Mouse (Mus musculus) limb, embryonic 12.5 days (tissue): Measurements from ENCODE around the gene Atp2c1. TPM values are rescaled to one million over a fixed set of nuclear protein-coding genes. Genes with fewer than 3 reads are reported as not detected.

ENCODE experiments used
- ATAC-seq: fragments of 200-750 bp; cut with Nextera tagmentation; 2 replicates; pipeline ENCODE4 v1.8.0; 2017; ENCODE audit warnings: low read depth, moderate TSS enrichment; ENCODE audit not compliant: insufficient number of reproducible peaks, insufficient read depth, low FRiP score, low TSS enrichment
- H3K27ac ChIP-seq: fragments of 300-500 bp; sonication (generic); 2 replicates; pipeline ENCODE4 v1.5.1; 2016; ENCODE audit warnings: mild to moderate bottlenecking, moderate library complexity
- H3K27me3 ChIP-seq: fragments of 300-500 bp; sonication (generic); 2 replicates; pipeline ENCODE4 v1.6.1; 2016; ENCODE audit warnings: mild to moderate bottlenecking, moderate library complexity
- H3K36me3 ChIP-seq: fragments of 300-500 bp; sonication (generic); 2 replicates; pipeline ENCODE4 v1.6.1; 2016; ENCODE audit warnings: mild to moderate bottlenecking, moderate library complexity
- H3K4me1 ChIP-seq: fragments of 300-500 bp; sonication (generic); replicated peaks from 2 replicates; pipeline ENCODE4 v1.6.1; 2016
- H3K4me2 ChIP-seq: fragments of 300-500 bp; sonication (generic); 2 replicates; pipeline ENCODE4 v1.6.1; 2016; ENCODE audit warnings: mild to moderate bottlenecking, moderate library complexity
- H3K4me3 ChIP-seq: fragments of 300-500 bp; sonication (generic); replicated peaks from 2 replicates; pipeline ENCODE4 v1.5.1; 2016; ENCODE audit warnings: mild to moderate bottlenecking
- H3K9ac ChIP-seq: fragments of 300-500 bp; sonication (generic); replicated peaks from 2 replicates; pipeline ENCODE4 v1.6.1; 2016; ENCODE audit warnings: mild to moderate bottlenecking, moderate library complexity
- H3K9me3 ChIP-seq: fragments of 300-500 bp; sonication (generic); 2 replicates; pipeline ENCODE4 v1.6.1; 2016; ENCODE audit warnings: mild to moderate bottlenecking, moderate library complexity
- WGBS: fragments of 180-500 bp; shearing (Covaris S2); methylation state at CpG from one replicate; pipeline ENCODE4 v1.1.7; 2016; 5-methylcytosine and 5-hydroxymethylcytosine counted together
- polyA plus RNA-seq: library from polyadenylated mRNA; unstranded; fragments of >200 nt; fragmentation: Nextera tagmentation; extraction: Ambion mirVana; gene quantifications from 2 replicates; pipeline ENCODE4 v1.2.1, GENCODE M21; 2016

Gene Atp2c1
- polyA plus RNA-seq, 1 experiment from 2014 or later, result 59.7 TPM

DNA sequence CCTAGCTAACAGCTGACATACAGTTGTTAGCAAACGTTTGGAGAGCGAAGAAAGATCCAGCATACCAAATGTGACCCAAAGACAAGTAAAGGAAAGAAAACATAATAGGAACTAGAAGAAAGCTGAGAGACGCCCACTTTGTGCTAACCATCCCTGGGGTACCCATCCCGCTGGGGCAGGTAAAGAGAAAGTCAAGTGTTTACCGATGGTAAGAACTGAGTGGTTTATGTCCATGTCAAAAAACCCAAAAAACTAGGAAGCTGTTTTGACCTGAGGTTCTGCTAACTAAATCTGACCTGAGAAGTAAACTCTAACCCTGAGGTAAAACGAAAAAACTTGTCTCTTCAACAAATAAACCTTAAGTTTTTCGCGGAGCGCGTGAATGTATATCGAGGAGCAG lies 132.4 kb downstream of the Atp2c1 start:
- Histone ChIP-seq H3K9me3 (no peaks in the 10 kb centered on the region), H3K4me3 (peak overlapping the region; percentile 67), H3K9ac (no peak overlapping the region), H3K4me1 (peaks cover 15% of the 10 kb centered on the region; the same call in 1 of the 2 replicates), H3K4me2 (peak overlapping the region; percentile 66), H3K27ac (no peak overlapping the region), H3K36me3 (peaks cover 15% of the 10 kb centered on the region), H3K27me3 (peaks cover 3% of the 10 kb centered on the region; the same call in 1 of the 2 replicates)
- 15% methylated on average over 11 of the region's 11 CpGs for WGBS
- peak; percentile 18; the same call in 1 of the 2 replicates for ATAC-seq

DNA sequence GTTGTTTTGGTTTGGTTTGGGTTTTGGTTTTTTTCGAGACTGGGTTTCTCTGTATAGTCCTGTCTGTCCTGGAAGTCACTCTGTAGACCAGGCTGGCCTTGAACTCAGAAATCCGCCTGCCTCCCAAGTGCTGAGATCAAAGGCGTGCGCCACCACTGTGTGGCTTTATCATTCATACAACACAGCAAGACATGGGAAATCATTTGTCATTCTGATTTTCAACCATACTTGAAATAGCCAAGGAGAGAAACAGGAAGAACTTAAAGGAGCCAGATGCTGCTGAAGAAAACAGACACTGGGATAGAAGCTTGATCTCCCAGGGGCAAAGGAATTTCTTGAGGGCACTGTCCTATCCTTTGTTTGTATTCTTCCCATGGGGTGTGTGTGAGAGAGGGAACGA lies 136.5 kb downstream of the Atp2c1 start:
- H3K4me1 ChIP-seq, result 0 out of 2 replicates have a peak, but pooled peaks cover 5% of the 10 kb centered on the region
- H3K9me3 ChIP-seq, result no peaks in the 10 kb centered on the region
- no peak overlapping the region for H3K4me3 ChIP-seq
- 56% methylated on average over 5 of the region's 5 CpGs for WGBS
- no peaks in the 10 kb centered on the region for H3K36me3 ChIP-seq
- peaks cover 6% of the 10 kb centered on the region for H3K27me3 ChIP-seq
- no peak overlapping the region for H3K27ac ChIP-seq
- no peak overlapping the region for H3K9ac ChIP-seq
- no peak for ATAC-seq
- H3K4me2 ChIP-seq, result no peak overlapping the region

DNA sequence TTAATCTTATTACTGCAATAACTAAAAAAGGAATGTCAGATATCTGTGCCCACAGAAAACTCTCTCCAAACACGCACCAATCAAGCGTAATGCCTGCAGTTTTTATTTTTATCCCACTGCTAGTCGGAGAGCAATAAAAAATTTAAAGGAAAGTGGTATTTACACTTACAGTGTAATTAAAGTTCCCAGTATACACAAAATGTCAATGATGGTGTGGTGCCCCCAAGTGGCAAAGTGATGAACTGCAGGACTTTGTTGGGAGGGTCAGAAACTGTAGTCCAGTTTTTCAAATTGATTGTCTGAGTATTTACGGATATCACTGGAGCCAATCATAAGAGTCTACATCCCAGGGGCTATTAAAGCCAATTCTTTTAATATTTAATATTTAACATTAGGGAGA lies 137.8 kb downstream of the Atp2c1 start:
- H3K27ac ChIP-seq, result no peak overlapping the region
- WGBS, result 12% methylated on average over 4 of the region's 4 CpGs
- no peak for ATAC-seq
- no peak overlapping the region for H3K4me2 ChIP-seq
- peaks cover 3% of the 10 kb centered on the region for H3K27me3 ChIP-seq
- no peak overlapping the region for H3K4me3 ChIP-seq
- no peaks in the 10 kb centered on the region for H3K36me3 ChIP-seq
- H3K9me3 ChIP-seq, result no peaks in the 10 kb centered on the region
- H3K9ac ChIP-seq, result no peak overlapping the region
- H3K4me1 ChIP-seq, result no peaks in the 10 kb centered on the region

GRCm38 (mm10) chr9:105387403-105387802 lies 139.7 kb downstream of the Atp2c1 start:
- no peak overlapping the region for H3K27ac ChIP-seq
- H3K36me3 ChIP-seq, result no peaks in the 10 kb centered on the region
- no peak overlapping the region for H3K9ac ChIP-seq
- no peak overlapping the region for H3K4me3 ChIP-seq
- H3K4me2 ChIP-seq, result no peak overlapping the region
- H3K9me3 ChIP-seq, result no peaks in the 10 kb centered on the region
- H3K4me1 ChIP-seq, result no peaks in the 10 kb centered on the region
- H3K27me3 ChIP-seq, result peaks cover 3% of the 10 kb centered on the region
- no peak for ATAC-seq
- WGBS, result 80% methylated on average over 5 of the region's 5 CpGs

GRCm38 (mm10) chr9:105379533-105380145 lies 147.5 kb downstream of the Atp2c1 start:
- no peak for ATAC-seq
- 86% methylated on average over 8 of the region's 8 CpGs for WGBS
- H3K4me3 ChIP-seq, result no peak overlapping the region
- no peaks in the 10 kb centered on the region for H3K9me3 ChIP-seq
- no peak overlapping the region for H3K4me2 ChIP-seq
- no peak overlapping the region for H3K27ac ChIP-seq
- no peaks in the 10 kb centered on the region for H3K36me3 ChIP-seq
- no peaks in the 10 kb centered on the region for H3K27me3 ChIP-seq
- no peak overlapping the region for H3K9ac ChIP-seq
- no peaks in the 10 kb centered on the region for H3K4me1 ChIP-seq

- no peak for ATAC-seq
- no peaks in the 10 kb centered on the region for H3K36me3 ChIP-seq
- no peak overlapping the region for H3K4me2 ChIP-seq
- H3K27ac ChIP-seq, result no peak overlapping the region
- no peaks in the 10 kb centered on the region for H3K27me3 ChIP-seq
- WGBS, result 69% methylated on average over 3 of the region's 3 CpGs
- no peak overlapping the region for H3K4me3 ChIP-seq
- no peak overlapping the region for H3K9ac ChIP-seq
- no peaks in the 10 kb centered on the region for H3K4me1 ChIP-seq
- no peaks in the 10 kb centered on the region for H3K9me3 ChIP-seq
Observed at GRCm38 (mm10) chr9:105377622-105378021, 149.5 kb downstream of the Atp2c1 start.

DNA sequence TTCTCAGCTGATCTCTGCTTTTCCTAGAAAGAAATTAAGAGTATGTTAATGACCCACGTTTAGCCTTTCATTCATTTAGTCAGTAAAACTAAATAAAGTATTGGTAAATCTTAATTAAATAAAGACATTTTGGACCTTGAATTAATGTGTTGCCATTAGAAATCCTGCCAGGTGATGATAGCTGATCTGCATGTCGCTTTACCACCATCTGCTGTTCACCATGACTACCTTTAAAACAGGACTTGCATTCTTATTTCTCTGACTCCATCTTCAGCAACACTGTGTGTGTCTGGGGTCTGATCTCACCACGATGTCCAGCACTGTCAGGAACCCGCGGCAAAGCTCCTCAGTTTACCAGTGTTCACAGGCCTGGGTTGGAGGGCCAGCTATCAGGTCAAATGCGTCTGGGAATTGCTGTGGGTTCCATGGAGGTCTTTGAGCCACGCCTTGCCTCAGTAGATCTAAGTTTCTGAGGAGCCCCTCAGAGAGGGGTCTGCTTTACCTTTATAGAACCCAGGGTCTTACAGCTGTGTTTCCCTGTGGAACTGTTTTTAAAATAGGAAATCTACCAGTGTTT lies 150.1 kb downstream of the Atp2c1 start:
- H3K4me1 ChIP-seq, result no peaks in the 10 kb centered on the region
- WGBS, result 68% methylated on average over 7 of the region's 7 CpGs

GRCm38 (mm10) chr9:105376411-105376810 lies 150.7 kb downstream of the Atp2c1 start:
- no peak overlapping the region for H3K4me2 ChIP-seq
- no peaks in the 10 kb centered on the region for H3K4me1 ChIP-seq
- H3K9ac ChIP-seq, result no peak overlapping the region
- no peak overlapping the region for H3K4me3 ChIP-seq
- H3K36me3 ChIP-seq, result no peaks in the 10 kb centered on the region
- WGBS, result 72% methylated on average over 7 of the region's 7 CpGs
- H3K9me3 ChIP-seq, result no peaks in the 10 kb centered on the region
- H3K27me3 ChIP-seq, result no peaks in the 10 kb centered on the region
- no peak for ATAC-seq
- no peak overlapping the region for H3K27ac ChIP-seq

More for the DNA sequence above, 150.1 kb downstream of the Atp2c1 start:
- Histone ChIP-seq H3K27me3 (no peaks in the 10 kb centered on the region), H3K9ac (no peak overlapping the region), H3K27ac (no peak overlapping the region), H3K9me3 (no peaks in the 10 kb centered on the region), H3K36me3 (no peaks in the 10 kb centered on the region), H3K4me2 (no peak overlapping the region), H3K4me3 (no peak overlapping the region)
- no peak for ATAC-seq

DNA sequence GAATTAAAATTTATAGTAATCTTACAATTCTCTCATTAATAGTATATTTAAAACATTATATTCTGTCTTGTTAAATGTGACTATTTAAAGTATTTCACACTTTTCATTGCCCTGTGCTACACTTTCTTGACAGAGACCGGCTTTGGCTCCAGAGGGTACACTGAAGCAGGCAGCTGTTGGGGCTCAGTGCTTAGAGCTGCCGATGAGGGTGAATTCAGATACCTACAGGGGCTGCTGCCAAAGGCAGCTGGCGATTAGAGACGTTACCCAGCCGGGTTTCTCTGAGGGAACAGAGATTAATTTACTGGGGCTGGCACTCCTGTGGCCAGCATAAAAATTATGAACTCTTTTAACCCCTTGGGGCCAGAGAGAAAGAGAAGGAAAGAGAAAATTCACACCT lies 152.8 kb downstream of the Atp2c1 start:
- Histone ChIP-seq H3K9ac (no peak overlapping the region), H3K4me2 (no peak overlapping the region), H3K4me1 (no peaks in the 10 kb centered on the region), H3K27ac (no peak overlapping the region), H3K27me3 (no peaks in the 10 kb centered on the region), H3K9me3 (no peaks in the 10 kb centered on the region), H3K4me3 (no peak overlapping the region), H3K36me3 (no peaks in the 10 kb centered on the region)
- no peak for ATAC-seq
- WGBS, result 45% methylated on average over 5 of the region's 5 CpGs

- Histone ChIP-seq H3K9ac (no peak overlapping the region), H3K4me2 (no peak overlapping the region), H3K4me1 (no peaks in the 10 kb centered on the region), H3K9me3 (no peaks in the 10 kb centered on the region), H3K4me3 (no peak overlapping the region), H3K27ac (no peak overlapping the region), H3K27me3 (no peaks in the 10 kb centered on the region), H3K36me3 (no peaks in the 10 kb centered on the region)
- 93% methylated on average over 3 of the region's 3 CpGs for WGBS
- no peak for ATAC-seq
Observed at GRCm38 (mm10) chr9:105368605-105369004, 158.5 kb downstream of the Atp2c1 start.

- Histone ChIP-seq H3K9me3 (no peaks in the 10 kb centered on the region), H3K4me1 (no peaks in the 10 kb centered on the region), H3K36me3 (no peaks in the 10 kb centered on the region), H3K27me3 (no peaks in the 10 kb centered on the region), H3K27ac (no peak overlapping the region), H3K4me3 (no peak overlapping the region), H3K9ac (no peak overlapping the region), H3K4me2 (no peak overlapping the region)
- no peak for ATAC-seq
- 84% methylated on average over 4 of the region's 4 CpGs for WGBS
Observed at GRCm38 (mm10) chr9:105366199-105366598, 160.9 kb downstream of the Atp2c1 start.
